Mouse (Mus musculus): Measurements from ENCODE around the gene Hist2h2be.
"Not testable (repeated sequence)": the region's sequence is repeated elsewhere in the genome, so short reads cannot be mapped to it uniquely, and the experiment has no call there.

Gene Hist2h2be

DNA sequence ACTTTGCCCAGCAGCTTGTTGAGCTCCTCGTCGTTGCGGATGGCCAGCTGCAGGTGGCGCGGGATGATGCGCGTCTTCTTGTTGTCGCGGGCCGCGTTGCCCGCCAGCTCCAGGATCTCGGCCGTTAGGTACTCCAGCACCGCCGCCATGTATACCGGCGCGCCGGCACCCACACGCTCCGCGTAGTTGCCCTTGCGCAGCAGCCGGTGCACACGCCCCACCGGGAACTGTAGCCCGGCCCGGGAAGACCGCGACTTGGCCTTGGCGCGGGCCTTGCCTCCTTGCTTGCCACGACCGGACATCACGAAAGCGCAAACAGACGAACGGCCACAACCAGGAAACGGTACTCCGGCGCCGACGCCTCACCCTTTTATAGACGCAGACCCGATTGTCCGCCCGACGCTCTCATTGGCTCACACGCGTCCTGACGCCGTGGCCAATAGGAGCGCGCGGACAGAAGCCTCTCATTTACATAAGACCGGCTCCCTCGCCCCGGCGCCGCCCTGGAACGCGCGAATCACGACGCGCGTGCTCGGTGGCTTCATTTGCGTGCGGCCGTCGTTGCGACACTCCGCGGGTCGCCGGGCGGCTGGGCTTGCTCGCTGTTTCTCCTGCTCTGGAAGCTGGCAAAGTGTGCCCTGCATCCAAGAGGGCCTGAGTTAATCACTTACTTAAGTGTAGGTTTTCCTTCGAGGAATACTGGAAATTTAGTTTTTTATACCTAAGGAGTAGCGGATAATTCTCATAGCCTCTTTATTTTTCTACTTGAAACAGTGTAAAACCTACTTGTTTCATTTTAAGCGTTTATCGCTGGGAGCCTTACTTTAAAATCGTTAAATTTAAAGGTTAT, 19.3 kb downstream of the Hist2h2be start, which contains the start of gene Hist2h2aa2:
Gene Hist2h2aa2 (minus strand): TSS at position 328 of the 850 bp plus-strand sequence.
- peak; percentile 95 for DNase-seq

DNA sequence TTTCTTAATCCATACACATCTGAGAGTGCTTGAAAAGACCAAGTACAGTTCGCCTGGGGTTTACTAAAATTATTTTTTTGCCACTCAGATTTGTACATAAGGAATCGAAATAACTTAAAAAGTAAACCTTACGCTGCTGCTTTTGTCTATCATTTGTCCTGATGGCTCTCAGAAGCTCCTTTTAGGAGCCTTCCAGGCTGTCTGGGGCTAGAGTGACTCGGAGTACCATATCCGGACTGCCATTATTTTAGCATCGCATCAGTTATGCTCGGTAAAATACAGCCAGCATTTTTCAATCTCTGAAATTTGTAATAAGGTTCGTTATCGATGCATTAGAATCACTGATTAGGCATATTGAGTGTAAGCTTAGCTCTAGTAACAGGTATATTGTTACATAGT, 19.9 kb downstream of the Hist2h2be start:
- no peak for DNase-seq

DNA sequence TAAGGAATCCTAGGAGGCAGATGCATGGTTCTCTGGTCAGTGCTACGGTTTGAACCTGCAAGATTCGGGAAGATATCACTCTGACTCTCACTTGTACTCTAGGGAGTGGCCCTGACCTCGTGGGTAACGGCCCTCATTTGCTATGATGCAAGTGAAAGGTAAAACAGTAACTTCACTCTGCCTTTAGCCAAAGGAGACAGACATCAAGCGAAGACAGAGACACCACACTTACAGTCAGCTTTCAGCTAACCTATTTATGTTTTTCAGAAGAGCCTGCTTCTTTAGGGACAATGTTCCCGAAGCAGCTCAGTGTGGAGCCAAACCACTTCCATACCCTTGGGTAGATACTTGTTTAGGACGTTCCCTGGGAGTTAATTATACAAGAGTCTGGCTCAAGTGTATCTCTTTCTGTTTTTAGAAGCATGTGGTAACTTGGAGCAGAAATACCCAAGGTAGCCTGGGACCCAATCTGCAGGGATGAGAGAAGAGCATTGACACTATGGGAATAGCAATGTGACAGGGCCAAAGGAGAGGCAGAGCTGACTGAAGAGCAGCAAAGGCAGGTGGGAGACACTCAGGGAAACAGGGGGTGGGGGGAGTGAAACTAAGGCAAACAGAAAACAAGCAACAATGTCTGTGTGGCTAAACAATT, 23.1 kb downstream of the Hist2h2be start:
- peak; percentile 47 for DNase-seq

DNA sequence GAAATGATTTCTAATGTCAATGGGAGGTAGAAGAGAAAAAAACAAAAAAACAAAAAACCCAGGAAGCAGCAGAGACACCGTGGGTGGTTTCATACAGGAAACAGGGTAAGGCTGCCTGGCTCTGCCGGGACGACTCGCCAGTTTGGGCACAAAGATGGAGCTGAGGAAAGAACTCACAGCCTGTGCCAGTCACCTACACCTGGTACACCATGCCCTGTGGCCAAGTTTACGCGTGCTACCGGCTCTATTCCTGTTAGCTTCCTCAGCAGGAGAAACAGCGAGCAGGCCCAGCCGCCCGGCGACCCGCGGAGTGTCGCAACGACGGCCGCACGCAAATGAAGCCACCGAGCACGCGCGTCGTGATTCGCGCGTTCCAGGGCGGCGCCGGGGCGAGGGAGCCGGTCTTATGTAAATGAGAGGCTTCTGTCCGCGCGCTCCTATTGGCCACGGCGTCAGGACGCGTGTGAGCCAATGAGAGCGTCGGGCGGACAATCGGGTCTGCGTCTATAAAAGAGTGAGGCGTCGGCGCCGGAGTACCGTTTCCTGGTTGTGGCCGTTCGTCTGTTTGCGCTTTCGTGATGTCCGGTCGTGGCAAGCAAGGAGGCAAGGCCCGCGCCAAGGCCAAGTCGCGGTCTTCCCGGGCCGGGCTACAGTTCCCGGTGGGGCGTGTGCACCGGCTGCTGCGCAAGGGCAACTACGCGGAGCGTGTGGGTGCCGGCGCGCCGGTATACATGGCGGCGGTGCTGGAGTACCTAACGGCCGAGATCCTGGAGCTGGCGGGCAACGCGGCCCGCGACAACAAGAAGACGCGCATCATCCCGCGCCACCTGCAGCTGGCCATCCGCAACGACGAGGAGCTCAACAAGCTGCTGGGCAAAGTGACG, 24.3 kb downstream of the Hist2h2be start, which contains the start of gene Hist2h2aa1:
Gene Hist2h2aa1 (plus strand): TSS at position 495 of the 884 bp plus-strand sequence.
- DNase-seq = peak; percentile 86

DNA sequence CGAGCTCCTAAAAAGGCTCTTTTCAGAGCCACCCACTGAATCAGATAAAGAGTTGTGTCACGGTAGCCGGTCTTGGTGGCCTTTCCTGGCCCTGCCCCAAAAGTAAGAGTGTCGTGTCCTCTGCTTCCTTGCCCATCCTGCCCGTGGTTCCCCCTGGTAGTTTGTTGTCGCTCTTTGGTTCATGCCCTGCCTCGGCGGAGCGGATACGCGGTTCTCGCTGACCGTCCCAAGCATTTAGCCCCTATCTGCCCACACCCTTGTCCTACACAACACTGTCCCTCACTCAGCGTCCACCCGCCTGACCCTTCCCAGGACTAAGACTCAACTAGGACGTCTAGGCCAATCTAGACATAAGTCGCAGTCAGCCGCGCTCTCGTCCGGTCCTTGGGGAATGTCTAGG, 25.1 kb downstream of the Hist2h2be start:
- DNase-seq = not testable (repeated sequence)

DNA sequence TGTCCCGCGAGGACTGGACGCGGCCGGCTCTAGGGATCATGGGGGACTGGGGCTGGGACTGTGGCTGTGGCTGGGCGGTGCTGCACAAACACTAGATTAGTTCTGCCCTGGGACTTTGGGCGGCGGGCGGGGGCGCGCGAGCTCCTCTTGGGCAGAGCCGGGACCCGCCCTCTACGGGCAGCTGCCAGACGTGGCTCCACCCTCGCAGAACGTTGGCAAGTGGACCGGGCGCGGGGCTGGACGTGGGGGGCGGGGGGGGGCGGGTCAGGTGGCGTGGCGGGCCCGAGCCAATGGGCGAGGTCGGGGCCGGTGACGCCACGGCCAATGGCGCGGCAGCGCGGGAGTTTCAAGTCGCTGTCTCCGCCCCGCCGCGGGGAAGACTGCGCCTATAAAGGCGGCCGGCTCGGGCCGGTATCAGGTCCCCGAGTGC, 25.5 kb downstream of the Hist2h2be start, which contains the start of gene Hist2h3c1:
Gene Hist2h3c1 (plus strand): TSS at position 259 of the 430 bp plus-strand sequence.
- not testable (repeated sequence) for DNase-seq

DNA sequence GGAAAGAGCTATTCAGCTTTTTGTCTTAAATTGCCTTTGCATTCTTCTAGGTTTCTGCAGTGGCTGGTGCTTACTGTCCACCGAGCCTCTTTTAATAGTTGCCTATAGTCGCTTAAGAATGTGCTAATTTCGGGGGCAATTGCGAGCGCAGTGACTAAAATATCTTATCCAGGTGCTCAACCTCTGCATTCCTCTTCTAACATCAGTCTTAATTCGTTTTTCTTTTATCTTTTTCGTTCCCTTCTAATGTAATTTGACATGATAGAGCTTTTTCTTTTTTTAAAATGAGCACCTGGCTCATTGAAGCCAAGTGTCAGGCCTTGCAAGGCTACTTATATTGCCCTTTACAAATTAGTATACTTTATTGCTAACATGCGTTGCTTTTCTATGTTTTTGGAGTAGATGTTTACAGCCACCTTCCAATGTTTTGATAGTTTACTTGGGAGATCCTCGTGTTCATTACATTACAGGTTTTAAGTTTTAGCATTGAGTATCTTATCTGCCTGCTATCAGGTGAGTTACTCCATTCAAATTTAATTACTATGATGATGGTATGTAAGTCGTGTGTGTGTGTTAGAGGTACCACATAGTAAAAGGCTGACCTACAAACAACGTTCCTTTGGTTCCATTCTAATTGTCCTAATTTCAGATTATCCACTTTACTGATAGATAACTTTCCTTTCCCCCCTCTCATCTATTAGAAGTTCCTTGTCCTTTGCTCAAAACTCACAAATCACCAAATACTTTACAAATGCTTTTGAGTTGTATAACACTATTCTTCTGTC, 26.6 kb downstream of the Hist2h2be start:
- DNase-seq = no peak

DNA sequence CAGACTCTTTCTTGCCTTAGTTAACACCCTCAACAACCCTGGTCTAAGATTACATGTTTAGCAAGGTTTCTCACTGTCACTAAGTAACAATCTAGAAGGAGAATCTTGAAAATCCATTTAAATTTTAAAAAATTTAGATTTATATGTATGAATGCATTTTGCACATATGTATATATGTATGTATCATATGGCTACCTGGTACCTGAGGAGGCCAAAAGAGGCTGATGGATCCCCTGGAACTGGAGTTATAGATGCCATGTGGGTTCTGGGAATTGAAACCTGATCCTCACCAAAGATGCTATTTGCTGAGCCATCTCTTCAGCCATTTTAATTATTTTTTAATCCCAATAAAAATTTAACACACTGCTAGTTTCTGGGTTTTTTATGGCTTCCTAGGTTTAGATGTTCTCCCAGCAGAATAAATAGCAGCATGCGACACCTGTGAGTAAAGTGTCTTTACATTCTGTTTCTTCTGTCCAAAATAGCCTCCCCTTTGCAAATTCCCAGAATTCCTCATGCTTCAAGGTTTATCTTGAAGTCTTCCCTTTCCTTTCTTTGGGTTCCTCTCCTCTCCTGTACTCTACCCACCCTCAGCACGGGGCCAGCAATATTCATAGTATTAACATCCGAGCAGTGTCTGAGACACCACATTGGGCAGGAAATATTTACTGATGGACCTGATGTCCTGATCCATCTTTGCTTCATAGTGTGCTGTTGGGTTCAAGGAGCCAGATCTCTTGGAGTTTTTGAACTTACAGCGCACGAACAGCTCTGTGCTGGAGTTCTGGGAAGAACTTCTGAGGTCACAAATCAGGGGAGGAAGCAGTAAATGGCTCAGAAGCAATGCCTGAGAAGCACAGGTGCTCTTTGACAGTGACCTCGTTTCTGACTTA, 27.5 kb downstream of the Hist2h2be start:
- DNase-seq = no peak

DNA sequence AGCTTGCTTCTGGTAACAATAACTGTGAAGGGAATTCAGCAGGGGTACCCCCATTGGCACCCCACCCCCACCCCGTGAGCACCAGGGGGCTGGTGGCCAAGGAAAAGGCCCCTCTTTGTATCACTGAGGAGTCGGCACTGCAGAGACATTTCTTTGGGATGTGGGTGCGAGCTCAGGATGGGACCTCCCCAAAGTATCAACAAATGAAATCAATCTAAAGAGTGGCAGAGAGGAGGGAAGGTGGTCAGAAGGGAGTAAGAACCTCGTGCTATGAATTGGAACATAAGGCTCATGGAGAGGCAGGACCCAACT, 28.1 kb downstream of the Hist2h2be start:
- DNase-seq = peak; percentile 38

DNA sequence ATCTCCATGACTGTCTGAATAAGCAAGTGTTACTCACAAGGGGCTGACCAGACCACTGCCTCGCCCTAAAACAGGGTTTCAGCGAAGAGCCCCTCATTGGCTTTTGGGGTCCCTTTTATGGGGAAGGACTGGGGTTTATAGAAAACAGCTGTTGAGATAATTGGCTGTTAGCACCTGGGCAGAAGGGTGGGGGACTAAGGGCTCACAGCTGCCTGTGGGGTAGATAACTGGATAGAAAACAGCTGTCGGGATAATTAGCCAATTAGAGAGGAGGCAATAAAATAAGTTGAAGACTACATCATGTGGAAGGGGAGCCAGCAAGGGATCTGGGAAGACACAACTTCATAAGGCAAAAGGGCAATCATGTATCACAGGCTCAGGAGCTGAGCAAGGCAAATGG, 30.0 kb downstream of the Hist2h2be start:
- no peak for DNase-seq

DNA sequence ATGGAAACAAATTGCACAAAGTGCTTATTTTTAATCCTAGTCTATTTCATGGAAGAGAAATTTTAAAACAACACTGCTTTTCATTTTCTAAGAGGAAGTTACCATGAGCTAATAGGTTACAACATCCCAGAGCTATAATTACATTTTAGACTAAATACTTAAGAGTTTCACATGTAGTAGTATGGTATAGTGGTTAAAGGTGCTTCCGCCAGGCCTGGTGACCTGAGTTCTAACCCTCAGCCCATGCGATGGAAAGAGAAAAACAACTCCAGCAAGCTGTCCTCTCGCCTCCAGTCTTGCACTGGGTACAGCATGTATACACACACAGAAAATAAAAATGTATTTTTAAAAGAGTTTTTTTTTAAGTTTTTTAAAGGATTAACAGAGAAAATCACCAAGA, 30.9 kb downstream of the Hist2h2be start:
- DNase-seq = no peak

DNA sequence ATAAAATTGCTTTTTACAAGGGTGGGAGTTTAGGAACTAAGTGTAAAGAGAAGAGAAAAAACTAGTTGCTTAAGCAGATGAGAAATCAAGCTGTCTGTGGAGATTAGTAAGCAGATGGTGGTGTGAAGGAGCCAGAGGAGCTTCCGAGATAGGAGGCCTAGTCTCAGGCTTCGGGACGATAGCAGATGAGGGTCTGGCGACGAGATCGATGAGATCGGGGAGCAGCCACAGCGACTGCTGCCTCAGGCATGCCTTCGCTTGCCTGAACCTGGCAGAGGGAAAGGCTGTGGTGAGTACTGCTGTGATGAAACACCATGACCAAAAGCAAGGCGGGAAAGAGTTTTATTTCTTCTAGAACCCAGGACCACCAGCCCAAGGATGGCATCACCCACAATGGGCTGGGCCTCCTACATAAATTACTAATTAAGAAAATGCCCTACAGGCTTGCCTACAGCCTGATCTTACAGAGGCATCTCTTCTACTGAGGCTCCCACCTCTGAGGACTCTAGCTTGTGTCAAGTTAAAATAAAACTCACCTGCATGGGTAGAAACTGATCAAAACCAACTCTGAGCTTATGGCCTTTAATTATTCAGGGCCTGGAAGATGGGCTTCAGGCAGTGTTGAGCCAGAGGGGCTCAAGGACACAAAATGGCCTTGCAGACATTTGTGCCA, 33.9 kb downstream of the Hist2h2be start:
- no peak for DNase-seq

DNA sequence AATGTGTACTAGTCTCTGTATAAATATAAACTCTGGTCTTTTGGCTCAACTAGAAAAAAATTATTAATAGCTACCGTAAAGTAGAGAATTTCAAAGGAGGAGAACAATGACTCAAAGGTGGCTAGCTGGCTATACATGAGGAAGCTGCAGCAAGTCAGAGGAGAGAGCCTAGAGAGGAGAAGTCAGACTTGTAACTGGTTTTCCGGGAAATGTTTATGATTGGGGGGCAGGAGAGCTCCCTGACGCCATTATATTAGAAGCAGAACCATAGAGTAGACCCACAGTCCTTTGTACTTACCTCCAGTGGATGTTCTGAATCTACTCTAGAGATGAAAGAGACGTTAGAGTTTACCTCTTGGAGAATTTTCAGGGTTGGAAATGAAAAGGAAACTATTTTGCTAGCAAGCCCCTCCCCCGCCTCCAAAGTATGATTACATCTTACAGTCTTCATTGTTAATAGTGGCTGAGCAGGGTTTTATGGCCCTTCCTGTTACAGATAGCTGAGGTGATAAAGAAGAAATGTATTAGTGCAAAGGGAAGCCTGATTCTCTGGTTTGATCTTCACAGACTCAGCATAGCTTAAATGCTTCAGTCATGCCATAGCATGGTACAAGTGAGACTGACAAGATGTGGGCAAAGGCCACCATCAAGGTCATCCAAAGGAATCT, 35.1 kb downstream of the Hist2h2be start:
- DNase-seq = no peak

DNA sequence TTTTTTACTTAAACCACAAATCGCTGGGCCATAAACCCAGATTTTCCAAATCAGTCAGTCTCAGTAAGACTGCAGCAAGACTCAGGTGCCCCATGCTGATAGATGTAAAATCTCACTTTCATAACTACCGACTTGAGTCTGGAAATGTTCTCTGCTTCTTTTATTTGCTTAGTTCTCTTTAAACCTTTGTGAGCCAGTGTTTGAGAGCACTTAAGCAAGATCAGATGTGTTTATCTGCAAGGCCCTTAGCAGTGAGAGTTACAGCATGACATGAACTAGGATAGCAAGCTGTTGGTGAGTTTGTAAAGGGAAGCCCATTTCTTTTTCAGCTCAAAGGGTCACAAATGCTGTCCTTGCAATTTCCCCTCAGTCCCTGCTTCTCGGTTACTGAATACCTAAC, 36.3 kb downstream of the Hist2h2be start:
- no peak for DNase-seq

DNA sequence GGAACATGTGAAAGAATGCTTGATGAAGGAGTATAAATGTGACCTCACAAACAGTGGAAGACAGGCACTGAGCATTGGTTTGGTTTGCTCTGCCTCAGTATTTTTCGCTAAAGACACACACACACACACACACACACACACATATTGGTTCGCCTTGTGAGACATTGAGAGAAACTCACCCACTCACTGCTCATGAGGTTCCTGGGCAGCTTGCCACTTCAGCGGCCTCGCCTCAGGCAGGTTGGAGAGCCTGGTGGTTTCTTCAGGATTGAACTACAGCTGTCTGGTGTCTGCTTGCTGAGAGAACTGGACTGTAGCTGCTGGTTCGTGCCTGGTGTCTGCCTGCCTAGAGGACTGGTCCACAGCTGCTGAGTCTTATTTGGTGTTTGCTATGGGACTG, 39.3 kb downstream of the Hist2h2be start:
- DNase-seq = no peak

DNA sequence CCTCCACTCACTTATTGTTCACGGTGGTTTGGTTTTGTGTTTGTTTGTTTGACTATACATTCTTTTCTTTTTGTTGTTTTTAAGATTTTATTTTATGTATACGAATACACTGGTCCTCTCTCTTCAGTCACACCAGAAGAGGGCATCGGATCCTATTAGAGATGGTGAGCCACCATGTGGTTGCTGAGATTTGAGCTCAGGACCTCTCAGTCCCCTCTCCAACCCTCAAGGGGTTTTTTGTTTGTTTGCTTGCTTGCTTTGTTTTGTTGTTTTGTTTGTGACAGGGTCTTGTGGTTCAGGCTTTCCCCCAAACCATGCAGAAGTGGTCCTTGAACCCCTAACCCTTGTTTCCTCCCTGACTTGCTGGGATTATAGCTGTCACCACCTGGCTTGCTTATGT, 40.7 kb downstream of the Hist2h2be start:
- no peak for DNase-seq

DNA sequence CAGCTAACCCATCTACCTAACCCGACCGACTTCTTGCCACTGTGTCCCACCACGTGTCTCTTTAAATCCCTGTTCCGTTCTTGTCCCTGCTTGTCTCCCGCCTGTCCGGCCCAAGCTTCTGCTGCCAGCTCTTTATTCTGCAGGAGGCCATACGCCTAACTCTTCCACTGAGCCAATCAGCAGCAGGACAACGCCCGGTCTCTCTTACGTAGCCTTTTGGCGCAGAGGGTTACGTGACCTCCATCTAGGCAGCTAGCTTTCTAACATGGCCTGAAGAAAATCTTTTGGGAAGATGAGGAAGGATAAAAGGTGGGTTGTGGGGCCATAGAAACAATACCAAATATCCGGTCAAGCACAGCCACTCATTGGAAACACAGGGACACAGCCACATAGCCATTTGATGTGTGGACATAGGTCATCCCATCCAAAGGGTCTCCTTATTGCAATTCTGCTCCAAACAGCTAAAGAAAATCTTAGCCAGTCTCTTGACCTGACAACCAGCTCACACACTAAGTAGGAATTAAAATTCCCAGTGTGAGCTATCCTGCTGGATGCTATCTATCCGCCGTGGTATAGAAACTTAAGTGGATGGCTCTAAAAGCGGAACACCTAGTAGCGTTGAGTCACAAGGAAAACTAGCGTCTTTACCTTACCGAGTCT, 41.4 kb downstream of the Hist2h2be start:
- peak; percentile 56 for DNase-seq

DNA sequence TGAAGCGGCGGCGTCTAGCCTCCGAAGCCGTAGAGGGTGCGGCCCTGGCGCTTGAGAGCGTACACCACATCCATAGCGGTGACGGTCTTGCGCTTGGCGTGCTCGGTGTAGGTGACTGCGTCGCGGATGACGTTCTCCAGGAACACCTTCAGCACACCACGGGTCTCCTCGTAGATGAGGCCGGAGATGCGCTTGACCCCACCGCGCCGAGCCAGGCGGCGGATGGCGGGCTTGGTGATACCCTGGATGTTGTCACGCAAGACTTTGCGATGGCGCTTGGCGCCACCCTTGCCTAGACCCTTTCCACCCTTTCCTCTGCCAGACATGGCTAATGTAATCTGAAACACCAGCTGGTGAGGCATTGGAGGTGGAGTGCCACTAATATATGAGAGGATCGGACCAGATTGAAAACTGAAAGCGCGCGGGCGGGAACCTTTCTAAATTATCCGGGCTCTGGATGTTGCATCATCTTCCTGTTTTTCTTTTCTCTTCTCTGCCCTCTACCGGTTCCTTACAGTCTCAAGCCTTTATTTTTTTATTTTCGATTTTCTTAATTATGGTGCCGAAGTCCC, 42.1 kb downstream of the Hist2h2be start, which contains the start of gene Hist2h4:
Gene Hist2h4 (minus strand): TSS at position 333 of the 572 bp plus-strand sequence.
- peak; percentile 95 for DNase-seq

All from thymus, postnatal 14 days (tissue).